Mouse (Mus musculus): ENCODE measurements around the gene Efcab2. TPM values are rescaled to one million over a fixed set of nuclear protein-coding genes. Genes with fewer than 3 reads are reported as not detected.

Efcab2 gene
- 5.7 and 6.6 TPM in 2 replicates for polyA plus RNA-seq (2015; fragmentation: Nextera tagmentation; extraction: Ambion mirVana)

GRCm38 (mm10) chr1:178405951-178406711 lies at the start of gene Efcab2:
Gene Efcab2 (plus strand): TSS chr1:178406085.
- Histone ChIP-seq H3K36me3 (ENCODE audit: control insufficient read depth, insufficient read depth, low read length) (no peaks in the 10 kb centered on the region), H3K4me2 (ENCODE audit: low read depth, low read length) (peak within 1 kb of the TSS; percentile 69), H3K4me3 (replicated peaks; ENCODE audit: low read length) (peak within 1 kb of the TSS; percentile 81), H3K27ac (ENCODE audit: low read length) (peak within 1 kb of the TSS; percentile 100), H3K9me3 (replicated peaks; ENCODE audit: control insufficient read depth, low read length) (no peaks in the 10 kb centered on the region), H3K9ac (ENCODE audit: low read length) (peak within 1 kb of the TSS; percentile 98), H3K27me3 (ENCODE audit: control insufficient read depth, insufficient read depth, low read length) (no peaks in the 10 kb centered on the region), H3K4me1 (ENCODE audit: control insufficient read depth, insufficient read depth, low read length) (no peaks in the 10 kb centered on the region)
- peak; percentile 97 for ATAC-seq (ENCODE audit: insufficient read depth, low FRiP score)
- under 1% methylated on average over 70 of the region's 70 CpGs for WGBS

- Histone ChIP-seq H3K9ac (ENCODE audit: low read length) (no peak overlapping the region), H3K9me3 (replicated peaks; ENCODE audit: control insufficient read depth, low read length) (no peaks in the 10 kb centered on the region), H3K27me3 (ENCODE audit: control insufficient read depth, insufficient read depth, low read length) (no peaks in the 10 kb centered on the region), H3K36me3 (ENCODE audit: control insufficient read depth, insufficient read depth, low read length) (no peaks in the 10 kb centered on the region), H3K4me3 (replicated peaks; ENCODE audit: low read length) (no peak overlapping the region), H3K4me2 (ENCODE audit: low read depth, low read length) (no peak overlapping the region), H3K27ac (ENCODE audit: low read length) (no peak overlapping the region), H3K4me1 (ENCODE audit: control insufficient read depth, insufficient read depth, low read length) (no peaks in the 10 kb centered on the region)
- no peak for ATAC-seq (ENCODE audit: insufficient read depth, low FRiP score)
- 65% methylated on average over 12 of the region's 12 CpGs for WGBS
Measured at GRCm38 (mm10) chr1:178357776-178358710, 47.8 kb upstream of the Efcab2 start.

- H3K9me3 ChIP-seq (replicated peaks; ENCODE audit: control insufficient read depth, low read length): no peaks in the 10 kb centered on the region
- no peak overlapping the region for H3K4me2 ChIP-seq (ENCODE audit: low read depth, low read length)
- H3K4me1 ChIP-seq (ENCODE audit: control insufficient read depth, insufficient read depth, low read length): no peaks in the 10 kb centered on the region
- H3K9ac ChIP-seq (ENCODE audit: low read length): no peak overlapping the region
- no peak overlapping the region for H3K27ac ChIP-seq (ENCODE audit: low read length)
- H3K4me3 ChIP-seq (replicated peaks; ENCODE audit: low read length): no peak overlapping the region
- H3K36me3 ChIP-seq (ENCODE audit: control insufficient read depth, insufficient read depth, low read length): no peaks in the 10 kb centered on the region
- no peaks in the 10 kb centered on the region for H3K27me3 ChIP-seq (ENCODE audit: control insufficient read depth, insufficient read depth, low read length)
- 83% methylated on average over 11 of the region's 11 CpGs for WGBS
- ATAC-seq (ENCODE audit: insufficient read depth, low FRiP score): no peak
Measured at GRCm38 (mm10) chr1:178360264-178360663, 45.6 kb upstream of the Efcab2 start.

GRCm38 (mm10) chr1:178360702-178361101 lies 45.2 kb upstream of the Efcab2 start:
- no peak for ATAC-seq (ENCODE audit: insufficient read depth, low FRiP score)
- Histone ChIP-seq H3K4me2 (ENCODE audit: low read depth, low read length) (no peak overlapping the region), H3K9ac (ENCODE audit: low read length) (no peak overlapping the region), H3K36me3 (ENCODE audit: control insufficient read depth, insufficient read depth, low read length) (no peaks in the 10 kb centered on the region), H3K27me3 (ENCODE audit: control insufficient read depth, insufficient read depth, low read length) (no peaks in the 10 kb centered on the region), H3K4me1 (ENCODE audit: control insufficient read depth, insufficient read depth, low read length) (no peaks in the 10 kb centered on the region), H3K9me3 (replicated peaks; ENCODE audit: control insufficient read depth, low read length) (no peaks in the 10 kb centered on the region), H3K27ac (ENCODE audit: low read length) (no peak overlapping the region), H3K4me3 (replicated peaks; ENCODE audit: low read length) (no peak overlapping the region)
- 86% methylated on average over 2 of the region's 2 CpGs for WGBS

GRCm38 (mm10) chr1:178365171-178365570 lies 40.7 kb upstream of the Efcab2 start:
- no peak overlapping the region for H3K27ac ChIP-seq (ENCODE audit: low read length)
- H3K9me3 ChIP-seq (replicated peaks; ENCODE audit: control insufficient read depth, low read length): no peaks in the 10 kb centered on the region
- H3K4me3 ChIP-seq (replicated peaks; ENCODE audit: low read length): no peak overlapping the region
- no peak overlapping the region for H3K4me2 ChIP-seq (ENCODE audit: low read depth, low read length)
- 67% methylated on average over 6 of the region's 6 CpGs for WGBS
- no peaks in the 10 kb centered on the region for H3K27me3 ChIP-seq (ENCODE audit: control insufficient read depth, insufficient read depth, low read length)
- H3K36me3 ChIP-seq (ENCODE audit: control insufficient read depth, insufficient read depth, low read length): no peaks in the 10 kb centered on the region
- H3K9ac ChIP-seq (ENCODE audit: low read length): no peak overlapping the region
- peaks cover 5% of the 10 kb centered on the region; the same call in 1 of the 2 replicates for H3K4me1 ChIP-seq (ENCODE audit: control insufficient read depth, insufficient read depth, low read length)
- ATAC-seq (ENCODE audit: insufficient read depth, low FRiP score): no peak

GRCm38 (mm10) chr1:178368121-178368520 lies 37.8 kb upstream of the Efcab2 start:
- WGBS: 70% methylated on average over 6 of the region's 6 CpGs

GRCm38 (mm10) chr1:178368548-178369271 lies 37.2 kb upstream of the Efcab2 start:
- H3K4me1 ChIP-seq (ENCODE audit: control insufficient read depth, insufficient read depth, low read length): peaks cover 5% of the 10 kb centered on the region; the same call in 1 of the 2 replicates
- no peaks in the 10 kb centered on the region for H3K36me3 ChIP-seq (ENCODE audit: control insufficient read depth, insufficient read depth, low read length)
- ATAC-seq (ENCODE audit: insufficient read depth, low FRiP score): peak; percentile 97
- H3K9me3 ChIP-seq (replicated peaks; ENCODE audit: control insufficient read depth, low read length): no peaks in the 10 kb centered on the region
- WGBS: 3% methylated on average over 36 of the region's 36 CpGs
- H3K9ac ChIP-seq (ENCODE audit: low read length): peak overlapping the region; percentile 65
- peak overlapping the region; percentile 52 for H3K4me3 ChIP-seq (replicated peaks; ENCODE audit: low read length)
- peak overlapping the region; percentile 58 for H3K27ac ChIP-seq (ENCODE audit: low read length)
- H3K27me3 ChIP-seq (ENCODE audit: control insufficient read depth, insufficient read depth, low read length): no peaks in the 10 kb centered on the region
- H3K4me2 ChIP-seq (ENCODE audit: low read depth, low read length): peak overlapping the region; percentile 85

More at GRCm38 (mm10) chr1:178368121-178368520, 37.8 kb upstream of the Efcab2 start:
- no peak overlapping the region; the same call in 1 of the 2 replicates for H3K27ac ChIP-seq (ENCODE audit: low read length)
- H3K4me2 ChIP-seq (ENCODE audit: low read depth, low read length): no peak overlapping the region
- H3K36me3 ChIP-seq (ENCODE audit: control insufficient read depth, insufficient read depth, low read length): no peaks in the 10 kb centered on the region
- no peak for ATAC-seq (ENCODE audit: insufficient read depth, low FRiP score)
- H3K9me3 ChIP-seq (replicated peaks; ENCODE audit: control insufficient read depth, low read length): no peaks in the 10 kb centered on the region
- no peak overlapping the region; the same call in 1 of the 2 replicates for H3K4me3 ChIP-seq (replicated peaks; ENCODE audit: low read length)
- peaks cover 5% of the 10 kb centered on the region; the same call in 1 of the 2 replicates for H3K4me1 ChIP-seq (ENCODE audit: control insufficient read depth, insufficient read depth, low read length)
- no peak overlapping the region; the same call in 1 of the 2 replicates for H3K9ac ChIP-seq (ENCODE audit: low read length)
- H3K27me3 ChIP-seq (ENCODE audit: control insufficient read depth, insufficient read depth, low read length): no peaks in the 10 kb centered on the region

- Histone ChIP-seq H3K9ac (ENCODE audit: low read length) (peak overlapping the region; percentile 65), H3K4me3 (replicated peaks; ENCODE audit: low read length) (peak overlapping the region; percentile 52), H3K27me3 (ENCODE audit: control insufficient read depth, insufficient read depth, low read length) (no peaks in the 10 kb centered on the region), H3K4me1 (ENCODE audit: control insufficient read depth, insufficient read depth, low read length) (peaks cover 5% of the 10 kb centered on the region; the same call in 1 of the 2 replicates), H3K27ac (ENCODE audit: low read length) (peak overlapping the region; percentile 58), H3K4me2 (ENCODE audit: low read depth, low read length) (peak overlapping the region; percentile 85), H3K9me3 (replicated peaks; ENCODE audit: control insufficient read depth, low read length) (no peaks in the 10 kb centered on the region), H3K36me3 (ENCODE audit: control insufficient read depth, insufficient read depth, low read length) (no peaks in the 10 kb centered on the region)
- peak; percentile 79 for ATAC-seq (ENCODE audit: insufficient read depth, low FRiP score)
- 1% methylated on average over 11 of the region's 11 CpGs for WGBS
Measured at GRCm38 (mm10) chr1:178369272-178369651, 36.6 kb upstream of the Efcab2 start.

Data from stomach, embryonic 16.5 days (tissue).